Comparison of ENCODE assay signal across 10 mouse cellular contexts in the genomic region with DNA sequence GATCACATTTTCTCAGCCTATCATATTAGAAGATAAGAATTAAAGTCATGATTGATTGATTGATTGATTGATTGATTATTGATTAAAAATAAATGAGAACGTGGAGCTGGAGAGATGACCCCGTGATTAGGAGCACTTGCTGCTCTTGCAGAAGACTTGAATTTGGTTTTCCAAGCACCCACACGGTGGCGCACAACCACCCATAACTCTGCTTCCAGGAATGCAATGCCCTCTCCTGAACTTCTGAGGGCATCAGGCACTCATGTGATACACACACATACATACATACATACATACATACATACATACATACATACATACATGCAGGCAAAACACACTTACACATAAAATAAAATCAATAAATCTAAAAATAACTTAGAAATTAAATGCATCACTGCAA. TPM values are rescaled to one million over a fixed set of nuclear protein-coding genes. Genes with fewer than 3 reads are reported as not detected.
A peak's percentile ranks its signal among the peaks of the same experiment; 100 is the strongest.
DNase-seq lines count a peak whose midpoint lies in the region; ATAC-seq and TF ChIP-seq lines count a peak whose summit lies in the region.
"Had no signal": no experiment of that assay in that cellular context is flagged by ENCODE, and none has a peak within 500 bp of the region (broad histone marks: within the 10 kb centered on the region; RNA-seq: fewer than 3 reads in every experiment).

No protein-coding gene starts in this region.

- H3K4me3 ChIP-seq in kidney, adult 2 months (ENCODE audit: insufficient read depth, low read depth, low read length) = no peak overlapping the region
- no peak overlapping the region for H3K4me3 ChIP-seq in kidney, embryonic 15.5 days (replicated peaks)
- no peak overlapping the region for H3K4me3 ChIP-seq in bone marrow, adult 2 months (replicated peaks; ENCODE audit: control insufficient read depth, low read depth, low read length)
- no peak overlapping the region for H3K4me3 ChIP-seq in lung, embryonic 14.5 days (ENCODE audit: low read depth, low read length)
- H3K4me3 ChIP-seq: erythroblast, embryonic 14.5 days; neural tube, embryonic 12.5 days had no signal

- H3K9me3 ChIP-seq in kidney, embryonic 15.5 days (replicated peaks) = no peaks in the 10 kb centered on the region
- H3K9me3 ChIP-seq in lung, embryonic 14.5 days (ENCODE audit: low read depth, low read length) = no peaks in the 10 kb centered on the region
- H3K9me3 ChIP-seq: neural tube, embryonic 12.5 days had no signal

- no peak for TF ChIP-seq POLR2A in kidney, adult 2 months (IDR thresholded peaks at IDR 0.05; ENCODE audit: low read depth, low read length)
- no peak for TF ChIP-seq POLR2A in bone marrow, adult 2 months (IDR thresholded peaks at IDR 0.05; ENCODE audit: borderline replicate concordance, control insufficient read depth, low read depth, low read length)

- no peaks in the 10 kb centered on the region for H3K4me1 ChIP-seq in kidney, adult 2 months (ENCODE audit: control insufficient read depth, insufficient read depth, low read length)
- no peaks in the 10 kb centered on the region for H3K4me1 ChIP-seq in kidney, embryonic 15.5 days
- H3K4me1 ChIP-seq in bone marrow, adult 2 months (ENCODE audit: control insufficient read depth, insufficient read depth, low read length) = no peaks in the 10 kb centered on the region
- no peaks in the 10 kb centered on the region for H3K4me1 ChIP-seq in lung, embryonic 14.5 days (ENCODE audit: insufficient read depth)
- H3K4me1 ChIP-seq: neural tube, embryonic 12.5 days had no signal

- 64% methylated on average over 4 of the region's 4 CpGs for WGBS in kidney, adult 2 months
- WGBS in kidney, embryonic 15.5 days = 72% methylated on average over 4 of the region's 4 CpGs
- WGBS in bone marrow, adult 2 months = 69% methylated on average over 4 of the region's 4 CpGs
- 43% methylated on average over 4 of the region's 4 CpGs for WGBS in lung, embryonic 14.5 days

- TF ChIP-seq CTCF in kidney, adult 2 months (conservative IDR thresholded peaks at IDR 0.05; ENCODE audit: insufficient read depth, insufficient read length, low read depth, low read length) = peak; percentile 51
- peak; percentile 30; the same call in 1 of the 2 replicates for TF ChIP-seq CTCF in bone marrow, adult 2 months (IDR thresholded peaks at IDR 0.05; ENCODE audit: control insufficient read depth, insufficient read depth, low read length)
- TF ChIP-seq CTCF in lung, embryonic 14.5 days (IDR thresholded peaks at IDR 0.05; ENCODE audit: low read depth) = peak; percentile 52

- H3K27ac ChIP-seq in kidney, adult 2 months (ENCODE audit: insufficient read depth, low read depth, low read length) = no peak overlapping the region
- no peak overlapping the region for H3K27ac ChIP-seq in kidney, embryonic 15.5 days
- H3K27ac ChIP-seq in bone marrow, adult 2 months (ENCODE audit: control insufficient read depth, insufficient read depth, low read depth, low read length, poor library complexity) = no peak overlapping the region
- no peak overlapping the region for H3K27ac ChIP-seq in lung, embryonic 14.5 days (ENCODE audit: low read depth)
- H3K27ac ChIP-seq: neural tube, embryonic 12.5 days had no signal

- H3K27me3 ChIP-seq in kidney, adult 2 months (replicated peaks; ENCODE audit: control insufficient read depth, insufficient read depth, low read length) = no peaks in the 10 kb centered on the region
- H3K27me3 ChIP-seq in kidney, embryonic 15.5 days = no peaks in the 10 kb centered on the region
- no peaks in the 10 kb centered on the region for H3K27me3 ChIP-seq in lung, embryonic 14.5 days (ENCODE audit: insufficient read depth, low read length)
- H3K27me3 ChIP-seq: neural tube, embryonic 12.5 days had no signal

- no peaks in the 10 kb centered on the region for H3K36me3 ChIP-seq in kidney, adult 2 months (ENCODE audit: control insufficient read depth, insufficient read depth, low read length)
- no peaks in the 10 kb centered on the region for H3K36me3 ChIP-seq in kidney, embryonic 15.5 days
- no peaks in the 10 kb centered on the region for H3K36me3 ChIP-seq in lung, embryonic 14.5 days (ENCODE audit: insufficient read depth)
- H3K36me3 ChIP-seq: neural tube, embryonic 12.5 days had no signal

- no peak for ATAC-seq in kidney, embryonic 15.5 days (replicated peaks; ENCODE audit: low FRiP score)
- ATAC-seq in lung, embryonic 14.5 days (ENCODE audit: insufficient read depth) = no peak
- no peak; the same call in 1 of the 2 replicates for ATAC-seq in megakaryocyte progenitor cell, adult 5-6 weeks (replicated peaks; ENCODE audit: poor library complexity)

- peak; percentile 52 for DNase-seq in kidney, adult 2 months
- DNase-seq in ES-CJ7 (ENCODE audit: low read depth, low spot score) = peak; percentile 18
- DNase-seq in lung, embryonic 14.5 days = peak; percentile 31
- DNase-seq in yolk sac, embryonic 10.5 days (ENCODE audit: low spot score) = no peak
- DNase-seq in gastrocnemius, adult 18-20 months (ENCODE audit: low spot score) = no peak

- no peak overlapping the region for H3K9ac ChIP-seq in kidney, embryonic 15.5 days
- no peak overlapping the region for H3K9ac ChIP-seq in lung, embryonic 14.5 days
- H3K9ac ChIP-seq: neural tube, embryonic 12.5 days had no signal

- H3K4me2 ChIP-seq in kidney, embryonic 15.5 days = no peak overlapping the region
- H3K4me2 ChIP-seq in lung, embryonic 14.5 days = no peak overlapping the region
- H3K4me2 ChIP-seq: neural tube, embryonic 12.5 days had no signal

RNA-seq across cellular contexts. Expression of gene Ap1s3, which starts 45.6 kb away (rescaled TPM):
- polyA plus RNA-seq in kidney, adult 2 months (2012; rRNA removed) = 30.3 and 43.7 TPM in 2 replicates
- 1.1 and 1.3 TPM in 2 replicates for polyA plus RNA-seq in kidney, embryonic 15.5 days (2015; fragmentation: Nextera tagmentation; extraction: Ambion mirVana)
- polyA plus RNA-seq in bone marrow, adult 2 months (2011; ENCODE audit: insufficient read depth, insufficient read length, low replicate concordance, missing spikeins) = 1.6 TPM in 2 replicates
- 0.51 and 0.84 TPM in 2 replicates for polyA plus RNA-seq in lung, embryonic 14.5 days (2014; fragmentation: Nextera tagmentation; extraction: Ambion mirVana)
- total RNA-seq in gastrocnemius, adult 18-20 months (2021) = not detected
- 16.8 and 19.7 TPM in 2 replicates for total RNA-seq in megakaryocyte progenitor cell, adult 5-6 weeks (2015)
- 2.5 and 4.6 TPM in 2 replicates for total RNA-seq in megakaryocyte progenitor cell, adult 5-6 weeks (2017)
- polyA plus RNA-seq: neural tube, embryonic 12.5 days had no signal

Comparison
In these comparisons a context has a peak if more than half of its experiments do, and no peak if none do; other contexts are left out.
1. RNA of gene Ap1s3, which starts 45.6 kb away (polyA plus RNA-seq): 30.3 to 43.7 TPM in kidney, adult 2 months; 1.6 TPM in bone marrow, adult 2 months, 1.1 to 1.3 TPM in kidney, embryonic 15.5 days and 0.51 to 0.84 TPM in lung, embryonic 14.5 days; every median in the first group is over 10 times any median in the second.
2. DNase-seq: peak in kidney, adult 2 months (single experiment), ES-CJ7 (single experiment) and lung, embryonic 14.5 days (single experiment); none in yolk sac, embryonic 10.5 days (single experiment) and gastrocnemius, adult 18-20 months (single experiment).
3. Peak in every context shown above with its lines, with median percentiles within 50 percentile points of each other: CTCF ChIP-seq.